Mouse (Mus musculus): ENCODE measurements around the gene Cdh13. TPM values are rescaled to one million over a fixed set of nuclear protein-coding genes. Genes with fewer than 3 reads are reported as not detected.

Cdh13 gene
- polyA plus RNA-seq, 2 experiments, result 9.3 to 25.2 TPM

- no peak for ATAC-seq (ENCODE audit: low FRiP score, low read depth)
- no peaks in the 10 kb centered on the region for H3K4me1 ChIP-seq (ENCODE audit: control insufficient read depth, insufficient read depth, low read length)
- H3K4me3 ChIP-seq (replicated peaks; ENCODE audit: low read length), result no peak overlapping the region
- no peaks in the 10 kb centered on the region for H3K9me3 ChIP-seq (ENCODE audit: control insufficient read depth, low read length)
- no peaks in the 10 kb centered on the region for H3K36me3 ChIP-seq (ENCODE audit: control insufficient read depth, insufficient read depth, low read length)
- no peaks in the 10 kb centered on the region for H3K27me3 ChIP-seq (ENCODE audit: control insufficient read depth, insufficient read depth, low read length)
- no peak overlapping the region for H3K27ac ChIP-seq (replicated peaks; ENCODE audit: low read depth, low read length)
- H3K9ac ChIP-seq (ENCODE audit: low read depth, low read length, severe bottlenecking), result no peak overlapping the region
- 86% methylated on average over 6 of the region's 6 CpGs for WGBS
- no peak overlapping the region for H3K4me2 ChIP-seq (replicated peaks; ENCODE audit: low read depth, low read length, severe bottlenecking)
- no peak for TF ChIP-seq POLR2A (IDR thresholded peaks at IDR 0.05; ENCODE audit: borderline replicate concordance, extremely low read depth, insufficient read depth, insufficient read length)
- DNase-seq (ENCODE audit: low spot score), result no peak
Measured at GRCm38 (mm10) chr8:118676233-118676632, 392.7 kb downstream of the Cdh13 start.

DNA sequence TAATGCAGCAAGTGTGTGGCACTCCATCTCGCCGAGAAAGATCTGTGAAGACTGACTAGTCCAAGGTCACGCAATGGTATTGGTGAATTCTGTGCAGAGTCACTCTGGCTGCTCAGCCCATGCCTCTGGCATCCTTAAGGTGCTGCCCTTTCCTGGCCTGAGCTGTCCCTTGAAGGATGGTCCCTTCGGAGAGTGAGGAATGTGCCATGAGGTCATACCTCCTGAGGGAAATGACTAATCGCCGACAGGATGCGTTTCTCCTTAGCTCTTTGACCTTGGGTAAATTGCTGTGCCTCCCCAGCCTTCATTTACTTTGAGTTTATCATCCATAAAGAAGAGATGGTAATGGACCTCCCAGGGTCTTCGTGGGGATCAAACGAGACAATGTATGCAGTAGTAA is 395.8 kb downstream of the Cdh13 start:
- DNase-seq (ENCODE audit: low spot score), result no peak
- no peak for ATAC-seq (ENCODE audit: low FRiP score, low read depth)
- Histone ChIP-seq H3K4me3 (replicated peaks; ENCODE audit: low read length) (no peak overlapping the region), H3K4me2 (replicated peaks; ENCODE audit: low read depth, low read length, severe bottlenecking) (no peak overlapping the region), H3K27me3 (ENCODE audit: control insufficient read depth, insufficient read depth, low read length) (no peaks in the 10 kb centered on the region), H3K36me3 (ENCODE audit: control insufficient read depth, insufficient read depth, low read length) (no peaks in the 10 kb centered on the region), H3K9me3 (ENCODE audit: control insufficient read depth, low read length) (no peaks in the 10 kb centered on the region), H3K9ac (ENCODE audit: low read depth, low read length, severe bottlenecking) (no peak overlapping the region), H3K27ac (replicated peaks; ENCODE audit: low read depth, low read length) (no peak overlapping the region), H3K4me1 (ENCODE audit: control insufficient read depth, insufficient read depth, low read length) (no peaks in the 10 kb centered on the region)
- 72% methylated on average over 9 of the region's 9 CpGs for WGBS
- TF ChIP-seq POLR2A (IDR thresholded peaks at IDR 0.05; ENCODE audit: borderline replicate concordance, extremely low read depth, insufficient read depth, insufficient read length), result no peak

DNA sequence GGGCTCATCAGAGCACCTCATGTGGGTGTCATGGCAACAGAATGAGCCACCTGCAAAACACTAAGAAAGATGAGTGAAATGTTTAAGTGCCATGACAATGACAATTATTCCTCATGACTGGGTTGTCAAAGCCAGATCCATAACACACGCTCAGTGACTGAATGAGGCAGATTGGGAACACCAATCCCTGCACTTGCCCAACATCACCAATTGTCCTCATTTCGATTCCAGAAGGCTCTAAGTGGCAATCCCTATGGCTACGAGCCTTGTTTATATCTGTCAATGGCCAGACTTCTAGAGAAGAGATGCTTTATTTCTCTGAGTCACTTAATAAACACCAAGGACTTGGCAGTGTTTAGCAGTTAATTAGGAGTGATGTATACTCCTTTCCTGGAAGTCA is 399.9 kb downstream of the Cdh13 start:
- no peak overlapping the region for H3K4me3 ChIP-seq (replicated peaks; ENCODE audit: low read length)
- H3K9me3 ChIP-seq (ENCODE audit: control insufficient read depth, low read length), result no peaks in the 10 kb centered on the region
- no peak for TF ChIP-seq POLR2A (IDR thresholded peaks at IDR 0.05; ENCODE audit: borderline replicate concordance, extremely low read depth, insufficient read depth, insufficient read length)
- no peak overlapping the region for H3K4me2 ChIP-seq (replicated peaks; ENCODE audit: low read depth, low read length, severe bottlenecking)
- no peak overlapping the region for H3K27ac ChIP-seq (replicated peaks; ENCODE audit: low read depth, low read length)
- H3K36me3 ChIP-seq (ENCODE audit: control insufficient read depth, insufficient read depth, low read length), result no peaks in the 10 kb centered on the region
- 78% methylated on average over 3 of the region's 3 CpGs for WGBS
- no peak overlapping the region for H3K9ac ChIP-seq (ENCODE audit: low read depth, low read length, severe bottlenecking)
- no peaks in the 10 kb centered on the region for H3K27me3 ChIP-seq (ENCODE audit: control insufficient read depth, insufficient read depth, low read length)
- ATAC-seq (ENCODE audit: low FRiP score, low read depth), result no peak
- no peaks in the 10 kb centered on the region for H3K4me1 ChIP-seq (ENCODE audit: control insufficient read depth, insufficient read depth, low read length)
- DNase-seq (ENCODE audit: low spot score), result no peak

DNA sequence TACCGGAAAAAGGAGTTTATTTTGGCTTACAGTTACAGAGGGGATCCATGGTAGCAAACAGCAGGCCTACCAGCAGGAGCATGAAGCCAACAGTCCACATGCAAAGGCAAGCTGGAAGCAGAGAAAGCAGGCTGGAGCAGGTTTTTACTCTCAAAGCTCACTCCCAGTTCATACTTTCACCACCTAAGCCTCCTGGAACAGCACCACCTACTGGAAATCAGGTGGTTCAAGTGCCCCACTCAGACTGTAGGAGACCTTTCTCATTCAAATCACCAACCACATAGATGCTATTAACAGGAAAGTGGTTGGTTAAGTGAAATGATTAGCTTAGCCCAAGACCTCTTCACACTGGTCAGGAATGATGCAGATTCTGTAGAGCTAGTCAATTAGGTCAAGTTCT is 402.3 kb downstream of the Cdh13 start:
- WGBS, result 90% methylated on average over 1 of the region's 1 CpGs
- Histone ChIP-seq H3K27ac (replicated peaks; ENCODE audit: low read depth, low read length) (no peak overlapping the region), H3K4me3 (replicated peaks; ENCODE audit: low read length) (no peak overlapping the region), H3K9me3 (ENCODE audit: control insufficient read depth, low read length) (no peaks in the 10 kb centered on the region), H3K4me1 (ENCODE audit: control insufficient read depth, insufficient read depth, low read length) (no peaks in the 10 kb centered on the region), H3K9ac (ENCODE audit: low read depth, low read length, severe bottlenecking) (no peak overlapping the region), H3K36me3 (ENCODE audit: control insufficient read depth, insufficient read depth, low read length) (no peaks in the 10 kb centered on the region), H3K27me3 (ENCODE audit: control insufficient read depth, insufficient read depth, low read length) (no peaks in the 10 kb centered on the region), H3K4me2 (replicated peaks; ENCODE audit: low read depth, low read length, severe bottlenecking) (no peak overlapping the region)
- DNase-seq (ENCODE audit: low spot score) (no peak), ATAC-seq (ENCODE audit: low FRiP score, low read depth) (no peak)
- TF ChIP-seq POLR2A (IDR thresholded peaks at IDR 0.05; ENCODE audit: borderline replicate concordance, extremely low read depth, insufficient read depth, insufficient read length), result no peak

- Histone ChIP-seq H3K9me3 (ENCODE audit: control insufficient read depth, low read length) (no peaks in the 10 kb centered on the region), H3K36me3 (ENCODE audit: control insufficient read depth, insufficient read depth, low read length) (no peaks in the 10 kb centered on the region), H3K27ac (replicated peaks; ENCODE audit: low read depth, low read length) (no peak overlapping the region), H3K4me2 (replicated peaks; ENCODE audit: low read depth, low read length, severe bottlenecking) (no peak overlapping the region), H3K27me3 (ENCODE audit: control insufficient read depth, insufficient read depth, low read length) (no peaks in the 10 kb centered on the region), H3K4me1 (ENCODE audit: control insufficient read depth, insufficient read depth, low read length) (no peaks in the 10 kb centered on the region), H3K9ac (ENCODE audit: low read depth, low read length, severe bottlenecking) (no peak overlapping the region), H3K4me3 (replicated peaks; ENCODE audit: low read length) (no peak overlapping the region)
- no peak for DNase-seq (ENCODE audit: low spot score)
- 44% methylated on average over 1 of the region's 1 CpGs for WGBS
- no peak for ATAC-seq (ENCODE audit: low FRiP score, low read depth)
- no peak for TF ChIP-seq POLR2A (IDR thresholded peaks at IDR 0.05; ENCODE audit: borderline replicate concordance, extremely low read depth, insufficient read depth, insufficient read length)
Measured at GRCm38 (mm10) chr8:118689849-118690248, 406.3 kb downstream of the Cdh13 start.

GRCm38 (mm10) chr8:118701312-118701880 is 417.9 kb downstream of the Cdh13 start:
- no peak overlapping the region for H3K4me3 ChIP-seq (replicated peaks; ENCODE audit: low read length)
- ATAC-seq (ENCODE audit: low FRiP score, low read depth), result no peak
- H3K9ac ChIP-seq (ENCODE audit: low read depth, low read length, severe bottlenecking), result no peak overlapping the region
- H3K36me3 ChIP-seq (ENCODE audit: control insufficient read depth, insufficient read depth, low read length), result no peaks in the 10 kb centered on the region
- no peak overlapping the region for H3K4me2 ChIP-seq (replicated peaks; ENCODE audit: low read depth, low read length, severe bottlenecking)
- no peaks in the 10 kb centered on the region for H3K9me3 ChIP-seq (ENCODE audit: control insufficient read depth, low read length)
- WGBS, result 81% methylated on average over 22 of the region's 22 CpGs
- no peak overlapping the region for H3K27ac ChIP-seq (replicated peaks; ENCODE audit: low read depth, low read length)
- DNase-seq (ENCODE audit: low spot score), result no peak
- no peaks in the 10 kb centered on the region for H3K27me3 ChIP-seq (ENCODE audit: control insufficient read depth, insufficient read depth, low read length)
- no peak for TF ChIP-seq POLR2A (IDR thresholded peaks at IDR 0.05; ENCODE audit: borderline replicate concordance, extremely low read depth, insufficient read depth, insufficient read length)
- H3K4me1 ChIP-seq (ENCODE audit: control insufficient read depth, insufficient read depth, low read length), result no peaks in the 10 kb centered on the region

Measured in limb, embryonic 14.5 days (tissue).